Mouse (Mus musculus): ENCODE measurements around the gene Rufy1.

Rufy1 gene

DNA sequence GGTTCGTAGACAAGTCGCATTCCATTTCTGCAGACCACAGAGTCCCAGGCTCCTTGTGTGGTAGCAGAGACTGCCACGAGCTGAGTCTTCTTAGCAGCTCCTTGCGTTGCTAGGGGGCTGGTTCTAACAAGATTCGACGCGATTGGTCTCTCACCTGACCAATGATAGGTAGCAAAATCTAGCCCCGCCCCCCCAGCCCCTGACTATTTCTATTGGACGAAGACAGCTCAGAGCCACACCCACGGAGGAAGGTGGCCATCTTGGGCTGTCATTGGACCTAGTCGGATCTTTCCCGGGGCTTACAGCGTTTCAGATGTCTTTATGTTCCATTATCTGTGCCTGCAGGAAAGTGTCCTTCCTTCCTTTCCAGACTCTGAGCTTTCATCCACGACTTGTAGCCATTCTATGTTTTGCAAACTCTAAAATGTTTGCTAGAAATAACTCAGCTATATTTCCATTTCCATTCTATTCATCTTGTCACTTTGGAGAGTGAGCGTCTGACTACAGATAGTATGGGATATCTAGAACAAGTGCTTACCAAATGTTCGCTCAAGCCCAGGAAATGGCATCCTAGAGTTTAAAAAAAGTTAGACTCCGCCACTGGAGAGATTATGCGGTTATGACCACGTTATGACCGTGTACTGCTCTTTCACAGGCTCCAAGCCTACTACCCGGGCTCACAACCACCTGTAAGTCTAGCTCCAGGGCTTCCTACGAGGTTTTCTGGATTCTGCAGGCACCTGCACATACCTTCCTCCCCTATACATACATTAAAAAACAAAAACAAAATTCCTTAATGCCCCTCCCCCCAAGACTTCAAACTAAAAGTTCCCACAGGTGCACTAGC is 8.8 kb downstream of the Rufy1 start:
- DNase-seq: peak; percentile 70

- no peak for DNase-seq
Observed at GRCm38 (mm10) chr11:50421461-50421860, 9.5 kb downstream of the Rufy1 start.

GRCm38 (mm10) chr11:50417856-50418255 is 13.1 kb downstream of the Rufy1 start:
- no peak for DNase-seq

GRCm38 (mm10) chr11:50415563-50416241 is 15.2 kb downstream of the Rufy1 start:
- DNase-seq: no peak

- no peak for DNase-seq
Observed at GRCm38 (mm10) chr11:50407235-50407634, 23.7 kb downstream of the Rufy1 start.

DNA sequence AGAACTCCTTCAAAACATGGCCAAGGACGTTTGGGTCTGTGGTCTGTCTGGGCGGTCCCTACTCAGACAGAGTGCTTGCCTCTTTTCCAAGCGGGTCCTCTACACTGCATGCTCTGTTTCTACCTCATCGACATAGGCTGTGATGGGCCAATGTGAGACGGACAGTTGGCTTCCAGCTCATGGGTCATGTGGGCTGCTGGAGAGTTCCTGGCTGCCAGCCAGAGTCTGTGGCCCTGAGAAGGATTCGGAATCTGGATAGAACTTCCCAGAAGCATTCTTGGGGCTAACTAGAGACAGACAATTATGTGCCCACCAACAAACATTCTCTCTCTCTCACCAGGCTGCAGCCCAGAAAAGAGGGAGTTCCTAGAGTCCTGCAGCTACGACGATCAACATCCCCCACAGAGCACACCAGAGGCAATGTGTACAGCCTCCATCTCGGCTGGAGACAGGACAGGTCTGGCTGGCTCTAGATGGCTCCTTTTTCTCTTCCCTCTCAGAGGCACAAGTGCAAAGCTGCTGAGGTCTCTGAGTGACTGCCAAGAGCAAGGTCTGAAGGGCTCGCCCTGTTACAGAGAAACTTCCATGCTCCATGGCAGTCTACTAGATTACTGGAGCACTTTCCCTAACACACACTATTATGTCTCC is 27.4 kb downstream of the Rufy1 start:
- DNase-seq: peak; percentile 35

- DNase-seq: no peak
Observed at GRCm38 (mm10) chr11:50402481-50402880, 28.4 kb downstream of the Rufy1 start.

DNA sequence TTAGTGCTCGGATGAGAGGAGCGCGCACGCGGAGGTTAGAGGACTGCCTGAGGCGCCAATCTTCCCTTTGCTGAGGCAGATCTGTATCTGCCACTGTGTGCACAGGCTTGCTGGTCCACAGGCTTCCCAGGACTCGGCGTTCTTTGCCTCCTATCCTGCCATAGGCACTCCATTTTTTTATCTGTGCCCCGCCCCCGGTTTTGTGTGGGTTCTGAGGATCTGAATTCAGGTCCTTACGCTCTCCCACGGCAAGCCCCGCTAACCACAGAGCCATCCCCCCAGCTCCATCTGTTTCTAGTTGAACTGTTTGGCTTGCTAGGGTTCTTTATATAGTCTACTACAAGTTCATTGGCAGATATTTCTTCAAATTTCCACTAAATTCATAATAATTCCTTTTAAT is 32.1 kb downstream of the Rufy1 start:
- DNase-seq: no peak

- no peak for DNase-seq
Observed at GRCm38 (mm10) chr11:50397316-50397715, 33.6 kb downstream of the Rufy1 start.

DNA sequence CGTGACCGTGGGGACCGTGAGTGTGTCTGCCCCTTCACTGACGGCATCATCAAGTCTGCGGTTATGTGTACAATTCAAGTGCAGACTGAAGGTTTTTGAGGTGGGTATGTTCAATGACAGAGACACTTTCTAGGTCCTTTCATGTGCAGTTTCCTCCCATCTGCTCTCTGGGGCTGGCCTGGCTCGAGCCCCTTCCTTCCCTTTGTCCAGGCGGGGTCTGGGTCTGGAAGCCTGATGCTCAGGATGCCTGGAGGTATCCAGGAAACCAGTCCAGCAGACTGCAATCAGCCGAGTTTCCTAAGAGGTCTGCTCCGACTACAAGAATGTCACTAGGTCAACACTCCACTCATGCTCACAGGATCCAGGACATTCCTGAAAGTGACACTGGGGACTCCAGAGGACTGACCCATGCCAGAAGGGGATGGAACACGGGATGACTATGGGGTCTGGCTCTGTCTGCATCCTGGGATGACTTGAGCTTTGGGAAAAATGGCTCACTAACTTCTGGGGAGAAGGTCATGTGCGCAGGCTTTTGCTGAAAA is 34.1 kb downstream of the Rufy1 start:
- DNase-seq: no peak

DNA sequence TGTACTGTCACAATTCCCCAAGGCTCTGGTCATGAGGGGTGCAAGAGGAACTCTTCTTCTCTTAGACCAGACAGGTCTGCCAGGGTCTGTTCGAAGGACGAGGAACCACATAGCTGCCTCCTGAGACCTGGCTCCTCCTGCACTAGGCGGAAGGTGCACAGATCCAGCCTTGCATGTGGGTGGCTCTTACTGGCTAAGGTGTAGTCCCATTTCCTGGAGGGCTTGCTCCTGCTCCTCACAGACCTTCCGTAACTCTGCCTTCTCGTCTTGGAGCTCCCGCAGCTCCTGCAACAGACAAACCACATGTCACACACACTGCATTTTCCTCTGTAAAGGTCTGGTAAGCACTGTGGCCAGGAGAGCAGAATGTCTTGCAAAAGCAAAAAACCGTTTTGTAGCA is 36.2 kb downstream of the Rufy1 start:
- DNase-seq: no peak

DNA sequence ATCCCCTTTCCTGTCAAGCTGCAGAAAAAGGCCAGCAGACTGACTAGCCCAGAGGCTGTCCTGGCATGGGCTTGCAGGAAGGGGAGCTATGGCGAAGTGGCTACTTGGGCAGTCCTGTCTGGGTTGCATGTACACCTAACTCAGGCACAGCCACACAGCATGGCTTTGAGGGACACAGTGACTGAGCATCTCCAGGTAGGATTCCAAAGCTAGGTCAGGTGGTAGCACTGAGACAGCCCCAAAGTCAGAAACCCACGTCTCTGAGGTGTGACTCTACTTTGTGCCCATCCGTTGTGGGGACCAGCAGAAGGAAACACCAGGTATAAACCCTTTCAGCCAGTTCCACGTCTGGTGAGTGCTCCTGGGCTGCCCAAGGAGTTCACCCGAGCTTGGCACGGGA is 37.6 kb downstream of the Rufy1 start:
- DNase-seq: no peak

DNA sequence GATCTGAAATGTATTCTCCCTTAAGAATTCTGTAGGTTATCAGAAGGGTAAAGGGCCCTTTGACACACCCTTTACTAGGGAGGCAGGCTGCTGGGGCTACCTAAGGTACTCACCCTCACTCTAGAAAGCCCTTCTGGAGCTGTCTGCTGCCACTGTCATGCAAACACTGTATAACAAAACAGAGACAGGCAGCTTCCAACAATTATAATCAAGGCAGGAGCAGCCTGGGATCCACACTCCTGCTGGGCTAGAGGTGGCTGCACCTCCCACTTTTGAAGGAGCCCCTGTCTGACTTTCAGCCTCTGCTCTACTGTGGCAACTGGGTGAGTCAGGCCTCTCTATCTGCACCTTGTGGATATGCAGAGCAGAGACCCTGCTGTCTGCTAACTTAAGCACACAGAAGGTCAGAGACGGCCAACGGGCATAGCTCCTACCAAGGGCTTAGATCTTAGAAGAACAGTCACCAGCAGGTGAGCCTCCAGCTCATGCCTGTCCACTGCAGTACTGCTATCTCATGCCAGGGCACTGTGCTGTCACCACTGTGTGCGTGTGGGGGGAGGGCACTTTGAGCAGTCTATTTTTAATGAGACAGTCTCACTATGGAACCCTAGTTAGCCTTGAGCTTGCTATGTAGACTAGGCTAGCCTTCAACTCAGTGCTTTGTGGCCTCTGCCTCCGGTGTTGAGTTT is 39.5 kb downstream of the Rufy1 start:
- DNase-seq: no peak

DNA sequence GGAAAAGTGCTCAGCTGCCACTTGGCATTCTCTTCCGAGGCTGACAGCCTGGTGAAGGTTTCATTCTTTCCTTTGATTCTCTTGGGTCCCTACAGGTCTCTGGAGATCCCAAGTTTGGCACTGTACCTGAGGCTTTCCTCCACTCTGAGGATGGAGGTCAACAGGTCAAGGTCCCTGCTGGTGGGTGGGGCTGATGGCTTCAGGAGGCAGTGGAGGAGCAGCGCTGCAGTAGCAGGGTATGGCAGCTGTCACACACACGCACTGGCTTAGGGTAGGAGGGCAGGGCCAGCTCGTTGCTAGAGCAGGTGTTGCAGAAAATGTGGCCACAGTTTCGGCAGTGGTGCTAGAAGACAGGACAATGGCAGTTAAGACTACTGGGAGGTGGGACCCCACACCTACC is 41.3 kb downstream of the Rufy1 start:
- DNase-seq: no peak

GRCm38 (mm10) chr11:50389011-50389410 is 41.9 kb downstream of the Rufy1 start:
- DNase-seq: no peak

DNA sequence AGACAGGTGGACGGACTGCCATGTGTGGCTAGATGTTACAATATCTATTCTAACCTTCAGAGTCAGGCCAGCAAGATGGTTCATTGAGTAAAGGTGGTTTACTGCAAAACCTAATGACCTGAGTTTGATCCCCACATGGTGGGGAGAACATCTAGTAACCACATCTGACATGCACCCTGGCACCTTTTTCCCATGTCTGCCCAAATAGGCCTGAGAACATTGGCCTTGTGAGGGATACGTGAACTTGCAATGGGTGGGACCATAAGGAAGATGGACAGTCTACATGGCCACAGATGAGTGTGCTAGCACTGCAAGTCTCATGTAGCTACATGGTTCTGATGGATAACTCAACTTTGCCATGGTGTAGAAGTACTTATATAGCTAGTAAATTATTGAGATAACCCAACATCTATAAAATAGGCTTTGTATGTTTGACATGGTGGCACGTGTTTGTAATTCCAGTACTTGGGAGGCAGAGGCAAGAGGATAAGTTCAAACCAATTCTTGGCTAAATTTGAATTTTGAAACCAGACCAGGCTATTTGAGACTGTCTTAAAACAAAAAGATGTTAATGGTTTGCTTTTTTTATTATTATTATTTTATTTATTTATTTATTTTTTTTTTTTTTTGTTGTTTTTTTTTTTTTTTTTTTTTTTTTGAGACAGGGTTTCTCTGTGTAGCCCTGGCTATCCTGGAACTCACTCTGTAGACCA is 42.6 kb downstream of the Rufy1 start:
- DNase-seq: no peak

DNA sequence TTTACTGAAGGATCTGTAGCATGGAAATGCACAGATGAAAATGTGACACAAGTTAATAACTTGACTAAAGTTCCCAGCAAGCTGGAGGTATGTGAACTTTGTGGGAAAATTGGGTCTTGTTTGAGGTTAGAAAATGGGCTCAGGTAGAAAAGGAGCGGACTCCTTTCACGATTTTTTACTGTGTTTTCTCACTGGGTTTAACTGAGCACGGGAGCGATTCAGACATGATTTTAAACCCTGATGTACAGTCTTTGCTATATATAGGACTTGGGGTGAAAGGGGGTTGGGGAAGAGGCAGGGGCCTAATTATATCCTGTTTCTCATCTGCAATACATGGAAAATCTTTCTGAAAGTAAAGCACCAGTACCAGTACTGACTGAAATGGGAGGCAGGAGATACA is 43.2 kb downstream of the Rufy1 start:
- DNase-seq: no peak

DNA sequence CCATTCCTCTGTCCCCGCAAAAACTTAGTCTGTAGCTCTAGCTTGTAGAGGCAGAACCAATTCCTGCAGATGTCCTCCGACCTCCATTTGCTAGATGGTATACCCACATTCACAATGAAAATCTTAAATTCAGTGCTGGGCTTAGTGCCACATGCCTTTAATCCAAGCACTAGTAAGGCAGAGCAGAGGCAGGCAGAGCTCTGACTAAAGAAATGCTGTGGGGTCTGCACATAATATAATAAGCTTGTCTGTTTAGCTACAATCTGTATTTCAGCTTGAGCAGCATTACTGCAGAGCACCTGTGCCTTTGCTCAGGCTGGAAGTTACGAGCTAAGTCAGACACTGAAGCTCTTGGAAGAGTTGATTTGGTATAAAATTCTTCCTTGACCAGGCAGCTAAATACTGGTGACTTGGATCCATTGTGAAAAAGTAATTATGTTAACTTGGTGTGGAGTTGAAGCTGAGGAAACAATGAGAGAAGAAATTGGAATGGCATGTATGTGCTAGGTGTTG is 43.7 kb downstream of the Rufy1 start:
- no peak for DNase-seq

GRCm38 (mm10) chr11:50381311-50381710 is 49.6 kb downstream of the Rufy1 start:
- no peak for DNase-seq

DNA sequence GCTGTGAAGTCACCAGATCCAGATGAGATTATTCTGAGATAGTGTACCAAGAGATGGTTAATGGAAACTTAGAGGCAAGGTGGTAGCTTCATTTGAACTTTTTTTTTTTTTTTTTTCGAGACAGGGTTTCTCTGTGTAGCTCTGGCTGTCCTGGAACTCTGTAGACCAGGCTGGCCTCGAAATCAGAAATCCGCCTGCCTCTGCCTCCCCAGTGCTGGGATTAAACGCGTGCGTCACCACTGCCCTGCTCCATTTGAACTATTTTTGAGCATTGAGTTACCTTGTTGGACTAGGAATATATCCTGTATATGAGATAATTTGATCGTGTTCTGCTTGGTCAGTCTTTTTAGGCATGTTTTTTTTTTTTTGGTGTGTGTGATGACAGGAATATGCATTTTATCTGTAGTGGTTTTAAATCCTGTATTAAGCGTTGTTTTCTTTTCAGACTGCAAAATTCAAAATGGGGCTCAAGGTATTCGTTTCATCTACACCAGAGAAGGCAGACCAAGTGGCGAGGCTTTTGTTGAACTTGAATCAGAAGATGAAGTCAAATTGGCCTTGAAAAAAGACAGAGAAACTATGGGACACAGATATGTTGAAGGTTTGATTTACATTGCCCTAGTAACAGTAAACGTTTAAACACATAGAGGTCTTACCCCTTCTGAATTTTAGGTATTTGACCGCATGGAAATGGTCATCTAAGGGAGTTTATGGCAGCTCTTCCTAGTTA is 51.7 kb downstream of the Rufy1 start:
- DNase-seq: no peak
